Mouse (Mus musculus) spleen, adult 2 months (tissue): ENCODE measurements around the gene Zfand2a.

ENCODE experiments used
- CTCF ChIP-seq: fragments of 200-500 bp; IDR thresholded peaks from 2 replicates; pipeline ENCODE4 v1.5.1; 2011; ENCODE audit warnings: mild to moderate bottlenecking, inconsistent platforms; ENCODE audit not compliant: insufficient read depth, insufficient read length, insufficient replicate concordance; ENCODE audit errors: extremely low read depth
- POLR2A ChIP-seq: fragments of 200-500 bp; IDR thresholded peaks from 2 replicates; pipeline ENCODE4 v1.6.1; 2011; ENCODE audit warnings: low read depth, low read length, inconsistent platforms

DNA sequence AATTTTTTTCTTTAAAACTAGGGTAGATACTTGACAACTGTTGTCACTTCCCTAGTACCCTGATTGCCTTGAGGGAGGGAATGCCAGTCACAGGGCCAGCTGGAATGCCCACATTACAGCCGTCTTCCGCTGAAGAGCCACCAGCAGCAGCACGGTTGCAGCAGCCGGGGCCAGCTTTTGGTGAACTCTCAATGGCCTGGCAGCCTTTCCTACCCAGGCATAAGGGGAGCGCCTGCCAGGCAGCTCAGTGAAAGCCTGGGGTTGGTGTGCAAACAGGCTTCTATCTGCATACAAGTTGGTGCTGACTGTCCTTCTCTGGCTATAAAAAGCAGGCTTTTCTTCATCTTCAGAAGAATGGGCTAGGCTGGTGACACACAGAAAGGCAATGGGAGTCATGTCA, 43.9 kb downstream of the Zfand2a start:
- TF ChIP-seq CTCF (no peak), POLR2A (no peak)
